ENCODE assay signal across 8 mouse cellular contexts in genomic region chr13:65242319-65242787, GRCm38 (mm10). TPM values are rescaled to one million over a fixed set of nuclear protein-coding genes. Genes with fewer than 3 reads are reported as not detected.
DNase-seq lines count a peak whose midpoint lies in the region; ATAC-seq and TF ChIP-seq lines count a peak whose summit lies in the region.

No protein-coding gene starts in this region.

- no peaks in the 10 kb centered on the region for H3K27me3 ChIP-seq in lung, postnatal 0 days (replicated peaks; ENCODE audit: insufficient read depth, low read length)
- H3K27me3 ChIP-seq in intestine, embryonic 14.5 days (replicated peaks; ENCODE audit: control insufficient read depth, insufficient read depth, low read length) = no peaks in the 10 kb centered on the region

- peak overlapping the region; percentile 98 for H3K4me2 ChIP-seq in lung, postnatal 0 days (replicated peaks; ENCODE audit: low read depth, low read length)
- H3K4me2 ChIP-seq in intestine, embryonic 14.5 days (ENCODE audit: low read length) = peak overlapping the region; percentile 92

- H3K4me3 ChIP-seq in lung, postnatal 0 days (ENCODE audit: low read depth, low read length) = peak overlapping the region; percentile 75
- H3K4me3 ChIP-seq in intestine, embryonic 14.5 days (ENCODE audit: low read depth, low read length) = peak overlapping the region; percentile 75

- peak; percentile 12 for DNase-seq in adrenal gland, postnatal 10 days
- DNase-seq in adrenal gland, adult 18-20 months (ENCODE audit: low spot score in 2 of 2) = no peak
- no peak for DNase-seq in lung, postnatal 0 days (ENCODE audit: low spot score)
- DNase-seq in lung, postnatal 36 days = no peak
- DNase-seq in intestine, embryonic 14.5 days (ENCODE audit: low spot score) = no peak
- peak; percentile 15 for DNase-seq in naive thymus-derived CD4-positive, alpha-beta T cell, adult 2 months (ENCODE audit: low read depth)
- DNase-seq in natural killer cell, adult 2 months (ENCODE audit: low spot score in 2 of 2) = no peak
- no peak for DNase-seq in layer of hippocampus, adult 11-12 months (ENCODE audit: low spot score)

- H3K27ac ChIP-seq in lung, postnatal 0 days (ENCODE audit: low read length) = no peak overlapping the region
- H3K27ac ChIP-seq in intestine, embryonic 14.5 days (ENCODE audit: low read depth) = no peak overlapping the region

- WGBS in lung, postnatal 0 days = 35% methylated on average over 27 of the region's 27 CpGs
- 32% methylated on average over 27 of the region's 27 CpGs for WGBS in intestine, embryonic 14.5 days

- no peaks in the 10 kb centered on the region for H3K36me3 ChIP-seq in lung, postnatal 0 days (ENCODE audit: insufficient read depth, low read length)
- no peaks in the 10 kb centered on the region for H3K36me3 ChIP-seq in intestine, embryonic 14.5 days (ENCODE audit: control insufficient read depth, insufficient read depth, low read length)

- H3K4me1 ChIP-seq in lung, postnatal 0 days (ENCODE audit: insufficient read depth, low read depth, low read length) = peaks cover 12% of the 10 kb centered on the region; the same call in 1 of the 2 replicates
- peaks cover 6% of the 10 kb centered on the region; the same call in 1 of the 2 replicates for H3K4me1 ChIP-seq in intestine, embryonic 14.5 days (replicated peaks; ENCODE audit: control insufficient read depth, insufficient read depth, low read length)

- no peak for TF ChIP-seq EP300 in lung, postnatal 0 days (IDR thresholded peaks at IDR 0.05)

- ATAC-seq in lung, postnatal 0 days = no peak
- ATAC-seq in intestine, embryonic 14.5 days (replicated peaks; ENCODE audit: low FRiP score, low TSS enrichment, low read depth) = no peak

- H3K9ac ChIP-seq in lung, postnatal 0 days (replicated peaks; ENCODE audit: low read depth) = 0 out of 2 replicates have a peak overlapping the region, but pooled peaks have one; percentile 63
- H3K9ac ChIP-seq in intestine, embryonic 14.5 days (ENCODE audit: low read length) = peak overlapping the region; percentile 66

- H3K9me3 ChIP-seq in lung, postnatal 0 days (ENCODE audit: low read length) = 0 out of 2 replicates have a peak, but pooled peaks cover 6% of the 10 kb centered on the region
- H3K9me3 ChIP-seq in intestine, embryonic 14.5 days (ENCODE audit: control insufficient read depth, low read length) = peaks cover 5% of the 10 kb centered on the region; the same call in 1 of the 2 replicates

- no peak for TF ChIP-seq CTCF in lung, postnatal 0 days (IDR thresholded peaks at IDR 0.05)

RNA-seq across cellular contexts. Expression of gene Gm10775, which starts 17.0 kb away (rescaled TPM):
- not detected for total RNA-seq in adrenal gland, postnatal 10 days (2021)
- not detected for total RNA-seq in adrenal gland, adult 18-20 months (2021)
- not detected in 2 replicates for polyA plus RNA-seq in lung, postnatal 0 days (2015; fragmentation: Nextera tagmentation; extraction: Ambion mirVana)
- 0.15 TPM in 1 of 2 replicates, not detected in the other for polyA plus RNA-seq in intestine, embryonic 14.5 days (2014; fragmentation: Nextera tagmentation; extraction: Ambion mirVana)

RNA-seq across cellular contexts. Expression of gene Zfp369, which starts 36.3 kb away (rescaled TPM):
- total RNA-seq in adrenal gland, postnatal 10 days (2021) = 10 to 100 TPM; 21.1 to 29.3 TPM
- 10 to 100 TPM; 21.8 to 23.9 TPM for total RNA-seq in adrenal gland, adult 18-20 months (2021)
- 7.0 and 7.7 TPM in 2 replicates for polyA plus RNA-seq in lung, postnatal 0 days (2015; fragmentation: Nextera tagmentation; extraction: Ambion mirVana)
- 17.1 and 18.2 TPM in 2 replicates for polyA plus RNA-seq in intestine, embryonic 14.5 days (2014; fragmentation: Nextera tagmentation; extraction: Ambion mirVana)

RNA-seq across cellular contexts. Expression of gene Nlrp4f, which starts 36.6 kb away (rescaled TPM):
- total RNA-seq in adrenal gland, postnatal 10 days (2021) = under 1 TPM in 1 of 2 experiments, not detected in 1; 0.36 TPM
- total RNA-seq in adrenal gland, adult 18-20 months (2021) = under 1 TPM in 1 of 2 experiments, not detected in 1; 0.20 TPM
- polyA plus RNA-seq in lung, postnatal 0 days (2015; fragmentation: Nextera tagmentation; extraction: Ambion mirVana) = not detected in 2 replicates
- polyA plus RNA-seq in intestine, embryonic 14.5 days (2014; fragmentation: Nextera tagmentation; extraction: Ambion mirVana) = not detected in 2 replicates

Comparison
In these comparisons a context has a peak if more than half of its experiments do, and no peak if none do; other contexts are left out.
1. DNase-seq: peak in adrenal gland, postnatal 10 days (single experiment) and naive thymus-derived CD4-positive, alpha-beta T cell, adult 2 months (single experiment); none in adrenal gland, adult 18-20 months (0 of 2), lung, postnatal 0 days (single experiment), lung, postnatal 36 days (single experiment), intestine, embryonic 14.5 days (single experiment), natural killer cell, adult 2 months (0 of 2) and layer of hippocampus, adult 11-12 months (single experiment).